Mouse (Mus musculus): Measurements from ENCODE around the gene Ang. TPM values are rescaled to one million over a fixed set of nuclear protein-coding genes. Genes with fewer than 3 reads are reported as not detected.
A peak's percentile ranks its signal among the peaks of the same experiment; 100 is the strongest.

The Ang gene
- polyA plus RNA-seq, 1 experiment from 2014 or later: 45.4 TPM

DNA sequence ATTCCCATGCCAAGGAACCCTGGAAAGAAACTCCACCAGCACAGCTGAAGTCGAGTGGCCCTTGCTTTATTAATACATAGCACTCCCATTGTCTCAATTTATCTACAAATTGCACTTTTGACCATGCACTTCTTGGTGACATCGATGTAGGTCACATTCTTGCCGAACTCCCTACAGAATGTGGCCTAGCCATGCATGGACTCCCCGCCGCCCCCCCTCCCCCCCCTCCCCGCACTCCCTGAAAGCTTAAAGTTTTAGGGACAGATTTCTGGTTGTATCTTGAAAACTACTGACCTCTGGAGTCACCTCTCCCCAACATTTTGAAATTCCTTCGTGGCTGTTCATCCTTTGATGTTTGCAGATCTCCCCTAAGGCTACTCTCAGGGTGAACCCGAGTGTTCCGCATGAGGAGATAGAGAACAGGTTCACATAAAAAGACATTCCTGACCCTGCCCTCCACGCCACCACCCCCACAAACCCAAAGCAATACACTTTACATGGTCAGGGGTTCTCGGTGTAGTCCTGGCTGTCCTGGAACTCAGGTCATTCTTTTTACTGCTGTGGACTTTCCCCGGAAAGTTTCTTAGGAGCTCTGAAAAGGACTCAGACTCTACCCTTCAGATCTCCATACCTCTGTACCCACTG is 23.1 kb downstream of the Ang start, which contains the start of gene Eddm3b:
Gene Eddm3b (plus strand): TSS at position 511 of the 645 bp plus-strand sequence.
- no peak within 1 kb of the TSS for H3K4me3 ChIP-seq (ENCODE audit: low read depth, low read length)
- no peaks in the 10 kb centered on the region for H3K27me3 ChIP-seq (replicated peaks; ENCODE audit: insufficient read depth, low read length)
- DNase-seq (ENCODE audit: low spot score): no peak
- no peak within 1 kb of the TSS for H3K27ac ChIP-seq (ENCODE audit: low read length)
- H3K36me3 ChIP-seq (ENCODE audit: insufficient read depth, low read length): no peaks in the 10 kb centered on the region
- H3K9ac ChIP-seq (replicated peaks; ENCODE audit: low read depth): no peak within 1 kb of the TSS
- no peaks in the 10 kb centered on the region for H3K9me3 ChIP-seq (ENCODE audit: low read length)
- H3K4me1 ChIP-seq (ENCODE audit: insufficient read depth, low read depth, low read length): no peaks in the 10 kb centered on the region
- no peak within 1 kb of the TSS for H3K4me2 ChIP-seq (replicated peaks; ENCODE audit: low read depth, low read length)
- 39% methylated on average over 10 of the region's 12 CpGs for WGBS
- TF ChIP-seq EP300 (IDR thresholded peaks at IDR 0.05) (no peak), CTCF (IDR thresholded peaks at IDR 0.05) (no peak)
- ATAC-seq: no peak

DNA sequence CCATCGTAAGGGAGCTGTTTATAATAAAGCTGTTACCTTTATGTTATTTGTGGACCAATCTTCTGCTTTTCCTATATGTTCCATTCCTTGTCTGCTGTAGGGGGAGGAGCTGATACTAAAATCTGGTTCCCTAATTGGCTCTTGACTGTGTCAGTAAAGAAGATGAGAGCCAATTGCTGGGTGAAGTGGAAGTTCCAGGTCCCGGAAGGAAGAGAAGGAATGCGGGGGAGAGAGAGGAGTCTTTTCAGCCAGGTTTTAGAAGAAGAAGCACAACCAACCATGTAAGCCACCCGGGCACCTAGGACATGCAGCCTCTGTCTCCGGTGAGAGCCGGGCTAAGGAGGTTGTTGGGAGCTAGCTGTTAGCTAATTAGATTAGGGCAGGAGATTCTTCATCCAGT is 34.7 kb downstream of the Ang start:
- no peaks in the 10 kb centered on the region for H3K36me3 ChIP-seq (ENCODE audit: insufficient read depth, low read length)
- no peaks in the 10 kb centered on the region for H3K9me3 ChIP-seq (ENCODE audit: low read length)
- 81% methylated on average over 6 of the region's 6 CpGs for WGBS
- TF ChIP-seq EP300 (IDR thresholded peaks at IDR 0.05): no peak
- TF ChIP-seq CTCF (IDR thresholded peaks at IDR 0.05): no peak
- ATAC-seq (no peak), DNase-seq (ENCODE audit: low spot score) (no peak)
- H3K4me2 ChIP-seq (replicated peaks; ENCODE audit: low read depth, low read length): no peak overlapping the region
- no peak overlapping the region for H3K9ac ChIP-seq (replicated peaks; ENCODE audit: low read depth)
- H3K4me1 ChIP-seq (ENCODE audit: insufficient read depth, low read depth, low read length): no peaks in the 10 kb centered on the region
- H3K4me3 ChIP-seq (ENCODE audit: low read depth, low read length): no peak overlapping the region
- H3K27me3 ChIP-seq (replicated peaks; ENCODE audit: insufficient read depth, low read length): no peaks in the 10 kb centered on the region
- no peak overlapping the region for H3K27ac ChIP-seq (ENCODE audit: low read length)

DNA sequence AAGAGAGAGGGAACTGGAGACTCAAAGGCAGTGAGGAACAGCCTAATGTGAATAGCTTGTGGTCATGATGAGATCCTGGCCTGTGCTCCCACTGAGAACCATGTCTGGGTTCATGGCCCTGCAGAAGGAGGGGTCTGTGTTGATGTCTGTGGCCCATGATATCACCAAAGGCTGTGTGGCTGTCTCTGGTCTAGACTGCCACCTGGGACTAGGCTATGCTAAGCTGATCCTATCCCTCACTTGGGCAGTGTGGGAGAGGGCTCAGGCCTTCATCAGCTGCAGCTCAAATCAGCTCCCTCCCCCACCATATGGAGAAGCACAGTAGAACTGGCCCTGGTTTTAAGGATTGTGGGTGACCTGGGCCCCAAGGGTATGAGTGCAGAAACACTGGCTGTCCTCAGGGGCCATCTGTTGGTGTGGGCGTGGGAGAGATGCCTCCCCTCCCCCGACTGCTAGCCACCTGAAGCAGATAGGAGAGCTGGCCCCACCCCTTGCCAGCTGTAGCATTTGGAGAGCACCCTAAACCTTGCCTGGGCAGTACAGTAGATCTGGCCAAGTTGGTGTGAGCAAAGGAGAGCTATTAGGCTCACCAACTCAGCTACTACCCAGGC is 36.8 kb downstream of the Ang start:
- Histone ChIP-seq H3K36me3 (ENCODE audit: insufficient read depth, low read length) (no peaks in the 10 kb centered on the region), H3K27me3 (replicated peaks; ENCODE audit: insufficient read depth, low read length) (no peaks in the 10 kb centered on the region), H3K27ac (ENCODE audit: low read length) (no peak overlapping the region), H3K4me1 (ENCODE audit: insufficient read depth, low read depth, low read length) (no peaks in the 10 kb centered on the region), H3K9ac (replicated peaks; ENCODE audit: low read depth) (no peak overlapping the region), H3K4me3 (ENCODE audit: low read depth, low read length) (no peak overlapping the region), H3K4me2 (replicated peaks; ENCODE audit: low read depth, low read length) (no peak overlapping the region), H3K9me3 (ENCODE audit: low read length) (no peaks in the 10 kb centered on the region)
- DNase-seq (ENCODE audit: low spot score): no peak
- no peak for ATAC-seq
- 46% methylated on average over 2 of the region's 2 CpGs for WGBS
- TF ChIP-seq EP300 (IDR thresholded peaks at IDR 0.05) (no peak), CTCF (IDR thresholded peaks at IDR 0.05) (no peak)

DNA sequence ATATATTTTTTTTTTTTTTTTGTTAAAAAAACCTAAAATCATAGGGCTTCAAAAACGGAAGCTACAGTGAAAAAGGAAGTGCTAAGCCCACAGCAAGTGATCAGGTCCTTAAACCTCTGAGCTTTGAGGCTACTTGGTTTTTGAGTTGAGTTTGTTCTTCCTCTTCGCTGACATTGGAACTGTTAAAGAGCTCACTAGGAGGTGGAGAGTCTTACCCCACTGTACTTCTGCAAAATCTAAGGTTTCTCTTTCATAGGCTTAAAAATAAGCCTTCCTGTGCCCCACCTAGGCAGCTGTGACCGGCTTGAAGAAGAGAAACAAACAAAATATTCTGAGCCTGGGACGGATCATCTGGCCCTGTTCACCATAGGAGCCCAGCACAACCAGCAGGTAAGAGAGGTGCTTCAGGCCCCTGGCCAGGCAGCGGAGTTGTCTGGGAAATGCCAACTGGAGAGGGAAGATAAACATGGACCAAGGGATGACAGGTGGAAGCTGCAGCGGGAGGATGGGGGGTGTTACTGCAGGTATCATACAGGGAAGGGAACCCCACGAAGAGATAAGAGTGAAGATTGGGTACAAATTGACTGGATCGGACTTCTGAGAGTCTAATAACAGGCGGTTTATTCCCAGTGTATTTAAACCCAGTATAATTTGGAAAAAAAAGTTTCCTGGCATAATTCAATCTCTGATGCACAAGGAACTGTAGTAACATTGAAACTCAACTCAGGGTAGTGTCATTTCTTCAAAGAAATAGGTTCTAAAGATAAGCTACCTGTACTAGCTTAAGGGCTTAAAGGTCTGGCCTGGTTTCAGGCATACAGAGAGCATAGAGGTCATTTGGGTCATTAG is 38.0 kb downstream of the Ang start:
- Histone ChIP-seq H3K27ac (ENCODE audit: low read length) (no peak overlapping the region), H3K9ac (replicated peaks; ENCODE audit: low read depth) (no peak overlapping the region), H3K36me3 (ENCODE audit: insufficient read depth, low read length) (no peaks in the 10 kb centered on the region), H3K4me1 (ENCODE audit: insufficient read depth, low read depth, low read length) (no peaks in the 10 kb centered on the region), H3K9me3 (ENCODE audit: low read length) (no peaks in the 10 kb centered on the region), H3K4me2 (replicated peaks; ENCODE audit: low read depth, low read length) (no peak overlapping the region), H3K4me3 (ENCODE audit: low read depth, low read length) (no peak overlapping the region), H3K27me3 (replicated peaks; ENCODE audit: insufficient read depth, low read length) (no peaks in the 10 kb centered on the region)
- ATAC-seq (no peak), DNase-seq (ENCODE audit: low spot score) (peak; percentile 12)
- WGBS: 60% methylated on average over 9 of the region's 9 CpGs
- TF ChIP-seq EP300 (IDR thresholded peaks at IDR 0.05) (no peak), CTCF (IDR thresholded peaks at IDR 0.05) (no peak)

DNA sequence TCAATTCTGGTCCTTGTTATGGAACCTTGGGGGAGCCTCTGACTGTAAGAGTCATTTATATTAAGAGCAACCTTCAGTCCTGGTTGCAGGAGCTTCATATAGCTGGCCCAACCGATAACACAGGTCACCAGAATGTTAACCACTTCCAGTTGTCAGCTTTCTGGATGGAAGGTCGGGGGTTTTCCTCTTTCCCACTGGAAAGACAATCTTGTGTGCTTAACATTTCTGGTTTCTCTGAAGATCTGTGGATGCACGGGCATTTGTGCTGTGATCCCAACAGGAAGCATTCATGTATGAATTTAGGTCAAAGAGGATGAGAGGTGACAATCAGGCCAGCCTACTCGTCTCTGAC is 38.6 kb downstream of the Ang start:
- Histone ChIP-seq H3K4me2 (replicated peaks; ENCODE audit: low read depth, low read length) (no peak overlapping the region), H3K36me3 (ENCODE audit: insufficient read depth, low read length) (no peaks in the 10 kb centered on the region), H3K9me3 (ENCODE audit: low read length) (no peaks in the 10 kb centered on the region), H3K4me1 (ENCODE audit: insufficient read depth, low read depth, low read length) (no peaks in the 10 kb centered on the region), H3K9ac (replicated peaks; ENCODE audit: low read depth) (no peak overlapping the region), H3K4me3 (ENCODE audit: low read depth, low read length) (no peak overlapping the region), H3K27me3 (replicated peaks; ENCODE audit: insufficient read depth, low read length) (no peaks in the 10 kb centered on the region), H3K27ac (ENCODE audit: low read length) (no peak overlapping the region)
- ATAC-seq: no peak
- WGBS: 68% methylated on average over 4 of the region's 4 CpGs
- no peak for DNase-seq (ENCODE audit: low spot score)
- TF ChIP-seq EP300 (IDR thresholded peaks at IDR 0.05): no peak
- no peak for TF ChIP-seq CTCF (IDR thresholded peaks at IDR 0.05)

DNA sequence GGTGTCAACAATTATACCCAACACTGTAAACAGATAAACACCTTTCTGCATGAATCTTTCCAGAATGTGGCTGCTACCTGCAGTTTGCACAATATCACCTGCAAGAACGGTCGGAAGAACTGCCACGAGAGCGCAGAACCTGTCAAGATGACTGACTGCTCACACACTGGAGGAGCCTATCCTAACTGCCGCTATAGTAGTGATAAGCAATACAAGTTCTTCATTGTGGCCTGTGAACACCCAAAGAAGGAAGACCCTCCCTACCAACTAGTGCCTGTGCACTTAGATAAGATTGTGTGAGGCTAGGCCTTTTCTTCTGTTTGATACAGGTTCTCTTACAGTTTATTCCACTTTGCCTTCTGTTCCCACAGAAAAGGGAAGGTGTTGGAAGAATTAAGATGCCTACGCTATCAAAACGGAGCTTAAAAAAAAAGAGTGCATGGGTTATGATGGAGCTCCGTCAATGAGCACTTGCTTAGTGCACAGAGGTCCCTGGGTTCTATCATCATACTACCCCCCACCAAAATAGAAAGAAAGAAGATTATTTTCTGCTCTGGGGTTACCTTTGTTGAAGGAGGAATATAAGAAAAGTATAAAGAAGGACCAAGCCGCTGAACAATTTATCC is 39.5 kb downstream of the Ang start:
- Histone ChIP-seq H3K4me3 (ENCODE audit: low read depth, low read length) (no peak overlapping the region), H3K36me3 (ENCODE audit: insufficient read depth, low read length) (no peaks in the 10 kb centered on the region), H3K27ac (ENCODE audit: low read length) (no peak overlapping the region), H3K4me2 (replicated peaks; ENCODE audit: low read depth, low read length) (no peak overlapping the region), H3K4me1 (ENCODE audit: insufficient read depth, low read depth, low read length) (no peaks in the 10 kb centered on the region), H3K27me3 (replicated peaks; ENCODE audit: insufficient read depth, low read length) (no peaks in the 10 kb centered on the region), H3K9ac (replicated peaks; ENCODE audit: low read depth) (no peak overlapping the region), H3K9me3 (ENCODE audit: low read length) (no peaks in the 10 kb centered on the region)
- 62% methylated on average over 9 of the region's 9 CpGs for WGBS
- DNase-seq (ENCODE audit: low spot score) (no peak), ATAC-seq (no peak)
- TF ChIP-seq CTCF (IDR thresholded peaks at IDR 0.05): no peak
- no peak for TF ChIP-seq EP300 (IDR thresholded peaks at IDR 0.05)

Measured in lung, postnatal 0 days (tissue).